Mouse (Mus musculus) stomach, postnatal 0 days (tissue): ENCODE measurements at regions not wholly inside any gene's neighbourhood (a gene's known extent, or its start where the extent isn't known, plus 50 kb on each side); places are given as distances from the start of the nearest gene placed in this dataset.

ENCODE experiments used
- CTCF ChIP-seq: IDR thresholded peaks from 2 replicates; pipeline ENCODE4 v1.5.1; 2016; ENCODE audit warnings: antibody characterized with exemption, low read depth, mild to moderate bottlenecking, moderate library complexity
- EP300 ChIP-seq: optimal IDR thresholded peaks from 2 replicates; pipeline ENCODE3; 2016; ENCODE audit warnings: antibody characterized with exemption

DNA sequence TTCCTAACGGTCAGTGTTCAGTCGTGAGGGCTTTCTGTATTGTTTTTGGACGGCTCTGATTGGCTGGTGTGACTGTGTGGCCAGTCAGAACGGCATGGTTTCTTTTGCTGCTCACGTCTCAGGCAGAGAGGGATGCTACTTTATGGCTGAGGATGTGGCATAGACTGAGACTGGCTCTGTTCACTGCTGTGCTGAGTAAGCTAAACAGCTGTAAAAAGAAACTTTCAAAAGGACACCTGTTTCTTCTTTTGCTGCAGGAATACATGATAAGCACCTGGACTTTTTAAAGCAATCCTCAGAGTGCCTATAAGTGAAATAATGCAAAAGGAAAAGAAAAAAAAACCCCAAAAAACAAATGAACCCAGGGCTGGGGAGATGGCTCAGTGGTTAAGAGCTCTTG lies 113.7 kb upstream of the Klf14 start:
- TF ChIP-seq CTCF, result no peak
- no peak for TF ChIP-seq EP300
